Mouse (Mus musculus): Measurements from ENCODE around the gene Defa36. TPM values are rescaled to one million over a fixed set of nuclear protein-coding genes. Genes with fewer than 3 reads are reported as not detected.

The Defa36 gene
- not detected for polyA plus RNA-seq (2017; shearing (Covaris generic))

DNA sequence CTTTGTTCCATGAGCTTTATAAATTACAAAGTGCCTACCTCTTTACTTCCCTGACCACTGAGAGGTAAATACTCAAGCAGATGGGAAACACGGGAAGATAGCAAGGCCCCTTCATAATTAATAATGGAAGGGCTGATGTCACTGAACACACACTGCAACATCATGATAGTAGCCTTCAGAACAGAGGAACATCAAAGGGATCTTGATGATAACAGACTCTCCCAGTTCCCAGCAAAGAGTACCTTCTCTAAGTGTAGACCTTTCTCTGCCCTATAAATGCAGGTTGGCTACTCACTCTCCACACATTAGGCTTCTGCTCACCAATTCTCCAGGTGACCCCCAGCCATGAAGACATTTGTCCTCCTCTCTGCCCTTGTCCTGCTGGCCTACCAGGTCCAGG lies at the start of gene Defa36:
Gene Defa36, plus strand, starts transcription at position 301 of the 400 bp plus-strand sequence.

DNA sequence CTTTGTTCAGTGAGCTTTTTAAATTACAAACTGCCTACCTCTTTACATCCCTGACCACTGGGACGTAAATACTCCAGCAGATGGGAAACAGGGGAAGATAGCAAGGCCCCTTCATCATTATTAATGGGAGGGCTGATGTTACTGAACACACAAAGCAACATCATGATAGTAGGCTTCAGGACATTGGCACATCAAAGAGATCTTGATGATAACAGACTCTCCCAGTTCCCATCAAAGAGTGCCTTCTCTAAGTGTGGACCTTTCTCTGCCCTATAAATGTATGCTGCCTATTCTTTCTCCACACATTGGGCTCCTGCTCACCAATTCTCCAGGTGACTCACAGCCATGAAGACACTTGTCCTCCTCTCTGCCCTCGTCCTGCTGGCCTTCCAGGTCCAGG lies 49.0 kb upstream of the Defa36 start, which contains the start of gene Defa2:
Gene Defa2, plus strand, starts transcription at position 301 of the 400 bp plus-strand sequence.

DNA sequence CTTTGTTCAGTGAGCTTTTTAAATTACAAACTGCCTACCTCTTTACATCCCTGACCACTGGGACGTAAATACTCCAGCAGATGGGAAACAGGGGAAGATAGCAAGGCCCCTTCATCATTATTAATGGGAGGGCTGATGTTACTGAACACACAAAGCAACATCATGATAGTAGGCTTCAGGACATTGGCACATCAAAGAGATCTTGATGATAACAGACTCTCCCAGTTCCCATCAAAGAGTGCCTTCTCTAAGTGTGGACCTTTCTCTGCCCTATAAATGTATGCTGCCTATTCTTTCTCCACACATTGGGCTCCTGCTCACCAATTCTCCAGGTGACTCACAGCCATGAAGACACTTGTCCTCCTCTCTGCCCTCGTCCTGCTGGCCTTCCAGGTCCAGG lies 35.7 kb upstream of the Defa36 start, which contains the start of gene Defa33:
Gene Defa33, plus strand, starts transcription at position 301 of the 400 bp plus-strand sequence.

DNA sequence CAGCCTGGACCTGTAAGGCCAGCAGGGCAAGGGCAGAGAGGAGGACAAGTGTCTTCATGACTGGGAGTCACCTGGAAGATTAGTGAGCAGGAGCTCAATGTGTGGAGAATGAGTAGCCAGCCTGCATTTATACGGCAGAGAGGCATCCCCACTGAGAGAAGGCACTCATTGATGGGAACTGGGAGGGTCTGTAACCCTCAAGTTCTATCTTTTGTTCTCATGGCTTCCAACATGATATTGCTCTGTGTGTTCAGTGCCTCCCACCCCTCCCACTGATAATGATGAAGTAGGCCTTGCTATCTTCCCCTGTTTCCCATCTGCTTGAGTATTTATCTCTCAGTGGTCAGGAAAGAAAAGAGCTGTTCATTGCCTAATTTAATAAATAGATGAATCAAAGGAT lies 29.2 kb downstream of the Defa36 start, which contains the start of gene Gm7849:
Gene Gm7849, minus strand, starts transcription at position 101 of the 400 bp plus-strand sequence.

Other genes starting within 250 kb of the Defa36 start
- not detected for gene Defa31, start 235.8 kb upstream of the Defa36 start, polyA plus RNA-seq (2017; shearing (Covaris generic))
- gene Gm15293, start 225.8 kb upstream of the Defa36 start, polyA plus RNA-seq (2017; shearing (Covaris generic)), result not detected
- gene Gm15292, start 177.7 kb upstream of the Defa36 start, polyA plus RNA-seq (2017; shearing (Covaris generic)), result not detected
- not detected for gene Defa27, start 111.9 kb upstream of the Defa36 start, polyA plus RNA-seq (2017; shearing (Covaris generic))
- gene Defa29, start 100.4 kb upstream of the Defa36 start, polyA plus RNA-seq (2017; shearing (Covaris generic)), result not detected
- not detected for gene Defa2, start 48.9 kb upstream of the Defa36 start, polyA plus RNA-seq (2017; shearing (Covaris generic))
- gene Defa33, start 35.6 kb upstream of the Defa36 start, polyA plus RNA-seq (2017; shearing (Covaris generic)), result not detected
- not detected for gene Gm7849, start 29.1 kb downstream of the Defa36 start, polyA plus RNA-seq (2017; shearing (Covaris generic))
- not detected for gene Defa20, start 81.8 kb downstream of the Defa36 start, polyA plus RNA-seq (2017; shearing (Covaris generic))
- gene Defa32, start 101.6 kb downstream of the Defa36 start, polyA plus RNA-seq (2017; shearing (Covaris generic)), result not detected
- gene Defa37, start 138.0 kb downstream of the Defa36 start, polyA plus RNA-seq (2017; shearing (Covaris generic)), result not detected
- gene Defa28, start 155.6 kb downstream of the Defa36 start, polyA plus RNA-seq (2017; shearing (Covaris generic)), result not detected
- not detected for gene Gm7861, start 167.1 kb downstream of the Defa36 start, polyA plus RNA-seq (2017; shearing (Covaris generic))
- not detected for gene Defa26, start 190.8 kb downstream of the Defa36 start, polyA plus RNA-seq (2017; shearing (Covaris generic))
- not detected for gene Defa17, start 228.4 kb downstream of the Defa36 start, polyA plus RNA-seq (2017; shearing (Covaris generic))
- not detected for gene Defa34, start 238.4 kb downstream of the Defa36 start, polyA plus RNA-seq (2017; shearing (Covaris generic))